ENCODE assay signal across 7 mouse cellular contexts in genomic region chr11:60114296-60115023, GRCm38 (mm10). TPM values are rescaled to one million over a fixed set of nuclear protein-coding genes. Genes with fewer than 3 reads are reported as not detected.
DNase-seq lines count a peak whose midpoint lies in the region; ATAC-seq and TF ChIP-seq lines count a peak whose summit lies in the region.

No protein-coding gene starts in this region.

- H3K4me2 ChIP-seq in forebrain, embryonic 12.5 days, result peak overlapping the region; percentile 77
- peak overlapping the region; percentile 91 for H3K4me2 ChIP-seq in hindbrain, embryonic 14.5 days (replicated peaks)
- peak overlapping the region; percentile 91 for H3K4me2 ChIP-seq in limb, embryonic 15.5 days
- peak overlapping the region; percentile 73 for H3K4me2 ChIP-seq in midbrain, embryonic 14.5 days (ENCODE audit: low read length)

- H3K9me3 ChIP-seq in ES-E14 (ENCODE audit: control insufficient read depth, insufficient read depth, low read depth, low read length), result no peaks in the 10 kb centered on the region
- H3K9me3 ChIP-seq in forebrain, embryonic 12.5 days, result no peaks in the 10 kb centered on the region
- H3K9me3 ChIP-seq in hindbrain, embryonic 14.5 days (ENCODE audit: control insufficient read depth, low read length), result no peaks in the 10 kb centered on the region
- H3K9me3 ChIP-seq in limb, embryonic 15.5 days, result no peaks in the 10 kb centered on the region
- no peaks in the 10 kb centered on the region for H3K9me3 ChIP-seq in midbrain, embryonic 14.5 days (ENCODE audit: control insufficient read depth, low read length)

- peak overlapping the region; percentile 71 to 76 for H3K4me3 ChIP-seq in ES-E14 (ENCODE audit: insufficient read depth in 1 of 2, low read depth in 1 of 2, low read length in 2 of 2, poor library complexity in 1 of 2, severe bottlenecking in 1 of 2)
- H3K4me3 ChIP-seq in forebrain, embryonic 12.5 days (replicated peaks), result peak overlapping the region; percentile 51
- peak overlapping the region; percentile 51 for H3K4me3 ChIP-seq in hindbrain, embryonic 14.5 days (replicated peaks; ENCODE audit: low read length)
- H3K4me3 ChIP-seq in limb, embryonic 15.5 days, result peak overlapping the region; percentile 50
- H3K4me3 ChIP-seq in midbrain, embryonic 14.5 days (replicated peaks; ENCODE audit: low read depth, low read length), result peak overlapping the region; percentile 50

- WGBS in forebrain, embryonic 12.5 days, result 2% methylated on average over 19 of the region's 21 CpGs
- WGBS in hindbrain, embryonic 14.5 days, result under 1% methylated on average over 19 of the region's 21 CpGs
- WGBS in limb, embryonic 15.5 days, result 5% methylated on average over 20 of the region's 21 CpGs
- WGBS in midbrain, embryonic 14.5 days, result under 1% methylated on average over 21 of the region's 21 CpGs

- peak; percentile 43 for DNase-seq in ES-E14 (ENCODE audit: low read depth, low spot score)
- DNase-seq in adrenal gland, postnatal 36 days, result peak; percentile 30 to 46
- peak; percentile 38 for DNase-seq in hindbrain, embryonic 14.5 days (ENCODE audit: low spot score)
- peak; percentile 78 for DNase-seq in midbrain, embryonic 14.5 days
- DNase-seq in spleen, postnatal 10 days (ENCODE audit: low spot score in 2 of 2), result peak; percentile 54 to 60

- H3K36me3 ChIP-seq in ES-E14 (ENCODE audit: control insufficient read depth, insufficient read depth, low read length, poor library complexity, severe bottlenecking), result no peaks in the 10 kb centered on the region
- H3K36me3 ChIP-seq in forebrain, embryonic 12.5 days (replicated peaks), result no peaks in the 10 kb centered on the region
- H3K36me3 ChIP-seq in hindbrain, embryonic 14.5 days (replicated peaks; ENCODE audit: control insufficient read depth, insufficient read depth), result no peaks in the 10 kb centered on the region
- H3K36me3 ChIP-seq in limb, embryonic 15.5 days, result no peaks in the 10 kb centered on the region
- H3K36me3 ChIP-seq in midbrain, embryonic 14.5 days (ENCODE audit: control insufficient read depth, insufficient read depth, low read length), result no peaks in the 10 kb centered on the region

- H3K27ac ChIP-seq in ES-E14 (ENCODE audit: insufficient read depth, low read depth, low read length, poor library complexity, severe bottlenecking), result peak overlapping the region; percentile 87
- H3K27ac ChIP-seq in forebrain, embryonic 12.5 days, result peak overlapping the region; percentile 93
- peak overlapping the region; percentile 96 for H3K27ac ChIP-seq in hindbrain, embryonic 14.5 days
- peak overlapping the region; percentile 94 for H3K27ac ChIP-seq in limb, embryonic 15.5 days
- H3K27ac ChIP-seq in midbrain, embryonic 14.5 days (replicated peaks; ENCODE audit: low read depth, low read length), result peak overlapping the region; percentile 95

- peaks cover 2 to 16% of the 10 kb centered on the region in 2 experiments; a peak in 3 of 4 replicates for H3K4me1 ChIP-seq in ES-E14 (ENCODE audit: control insufficient read depth in 2 of 2, insufficient read depth in 2 of 2, low read length in 2 of 2, poor library complexity in 1 of 2)
- H3K4me1 ChIP-seq in forebrain, embryonic 12.5 days, result peaks cover 50% of the 10 kb centered on the region
- peaks cover 54% of the 10 kb centered on the region for H3K4me1 ChIP-seq in hindbrain, embryonic 14.5 days (replicated peaks; ENCODE audit: control insufficient read depth, insufficient read depth, low read length)
- peaks cover 73% of the 10 kb centered on the region for H3K4me1 ChIP-seq in limb, embryonic 15.5 days
- H3K4me1 ChIP-seq in midbrain, embryonic 14.5 days (ENCODE audit: control insufficient read depth, insufficient read depth, low read length), result peaks cover 30% of the 10 kb centered on the region

- peak overlapping the region; percentile 80 for H3K9ac ChIP-seq in ES-E14 (ENCODE audit: insufficient read depth, low read depth, low read length, poor library complexity, severe bottlenecking)
- H3K9ac ChIP-seq in forebrain, embryonic 12.5 days, result peak overlapping the region; percentile 65
- H3K9ac ChIP-seq in hindbrain, embryonic 14.5 days, result peak overlapping the region; percentile 80
- H3K9ac ChIP-seq in limb, embryonic 15.5 days, result peak overlapping the region; percentile 40; the same call in 1 of the 2 replicates
- peak overlapping the region; percentile 64 for H3K9ac ChIP-seq in midbrain, embryonic 14.5 days (replicated peaks; ENCODE audit: low read length)

- H3K27me3 ChIP-seq in forebrain, embryonic 12.5 days, result no peaks in the 10 kb centered on the region
- no peaks in the 10 kb centered on the region for H3K27me3 ChIP-seq in hindbrain, embryonic 14.5 days (ENCODE audit: control insufficient read depth, insufficient read depth, low read length)
- H3K27me3 ChIP-seq in limb, embryonic 15.5 days, result no peaks in the 10 kb centered on the region
- H3K27me3 ChIP-seq in midbrain, embryonic 14.5 days (ENCODE audit: control insufficient read depth, insufficient read depth, low read length), result no peaks in the 10 kb centered on the region

- peak; percentile 59 for ATAC-seq in forebrain, embryonic 12.5 days (ENCODE audit: low FRiP score)
- ATAC-seq in hindbrain, embryonic 14.5 days (ENCODE audit: low FRiP score), result peak; percentile 24
- ATAC-seq in limb, embryonic 15.5 days (ENCODE audit: insufficient number of reproducible peaks, low FRiP score, low TSS enrichment, low read depth), result no peak; the same call in 1 of the 2 replicates
- ATAC-seq in midbrain, embryonic 14.5 days (ENCODE audit: low FRiP score, low TSS enrichment), result peak; percentile 55

- in situ Hi-C loops in ES-E14 (cut with MboI; ENCODE audit: low sequenced_read_pairs in 2 of 2, unreplicated experiment in 2 of 2), result no loop called here

TF ChIP-seq in ES-E14, 5 proteins besides CTCF, POLR2A, EP300 and RAD21:
- no peak for TF ChIP-seq CHD2 (IDR thresholded peaks at IDR 0.05; ENCODE audit: low read depth, low read length)
- TF ChIP-seq ZNF384 (IDR thresholded peaks at IDR 0.05; ENCODE audit: low read depth, low read length), result no peak
- no peak for TF ChIP-seq ZC3H11A (IDR thresholded peaks at IDR 0.05; ENCODE audit: borderline replicate concordance, low read depth, low read length)
- TF ChIP-seq HCFC1 (IDR thresholded peaks at IDR 0.05; ENCODE audit: borderline replicate concordance, insufficient read depth, low read length), result no peak
- no peak for TF ChIP-seq MAFK (IDR thresholded peaks at IDR 0.05; ENCODE audit: insufficient read depth, low read depth, low read length)

RNA-seq across cellular contexts. Expression of gene Rai1, which starts 9.6 kb away (rescaled TPM):
- 15.5 and 21.0 TPM in 2 replicates for total RNA-seq in ES-E14 (2012; rRNA removed)
- total RNA-seq in adrenal gland, postnatal 36 days (2021), result 10 to 100 TPM; 43.9 to 46.7 TPM
- 34.2 and 35.1 TPM in 2 replicates for polyA plus RNA-seq in forebrain, embryonic 12.5 days (2016; fragmentation: Nextera tagmentation; extraction: Ambion mirVana)
- 34.1 and 39.1 TPM in 2 replicates for polyA plus RNA-seq in hindbrain, embryonic 14.5 days (2014; fragmentation: Nextera tagmentation; extraction: Ambion mirVana)
- 18.9 and 22.6 TPM in 2 replicates for polyA plus RNA-seq in limb, embryonic 15.5 days (2015; fragmentation: Nextera tagmentation; extraction: Ambion mirVana)
- 37.7 and 39.9 TPM in 2 replicates for polyA plus RNA-seq in midbrain, embryonic 14.5 days (2014; fragmentation: Nextera tagmentation; extraction: Ambion mirVana)
